Mouse (Mus musculus): ENCODE data around the gene Clip2. TPM values are rescaled to one million over a fixed set of nuclear protein-coding genes. Genes with fewer than 3 reads are reported as not detected.
A peak's percentile ranks its signal among the peaks of the same experiment; 100 is the strongest.

Gene Clip2
- total and polyA plus RNA-seq, 3 experiments: 0.28 to 0.53 (median 0.38) TPM

- no peak for DNase-seq (ENCODE audit: low spot score)
- H3K36me3 ChIP-seq (replicated peaks): no peaks in the 10 kb centered on the region
- TF ChIP-seq TAL1 (conservative IDR thresholded peaks at IDR 0.05; ENCODE audit: low read depth, low read length) (no peak), GATA1 (IDR thresholded peaks at IDR 0.05; ENCODE audit: borderline replicate concordance, low read length) (no peak), CTCF (IDR thresholded peaks at IDR 0.05; ENCODE audit: low read depth, low read length) (no peak)
- H3K4me1 ChIP-seq (ENCODE audit: insufficient read depth, low read depth, low read length): no peaks in the 10 kb centered on the region
- no peak overlapping the region for H3K4me3 ChIP-seq (ENCODE audit: low read depth, low read length)
- ATAC-seq (ENCODE audit: extremely low read depth, insufficient number of reproducible peaks, low FRiP score, poor library complexity, severe bottlenecking): no peak
- no peaks in the 10 kb centered on the region; the same call in 1 of the 2 replicates for H3K9me3 ChIP-seq (replicated peaks)
- H3K27me3 ChIP-seq (ENCODE audit: insufficient read depth, low read length): peaks cover 2% of the 10 kb centered on the region; the same call in 1 of the 2 replicates
These were observed 77.1 kb downstream of the Clip2 start for GRCm38 (mm10) chr5:134475006-134475605.

- ATAC-seq (ENCODE audit: extremely low read depth, insufficient number of reproducible peaks, low FRiP score, poor library complexity, severe bottlenecking): no peak
- Histone ChIP-seq H3K4me3 (ENCODE audit: low read depth, low read length) (no peak overlapping the region), H3K4me1 (ENCODE audit: insufficient read depth, low read depth, low read length) (no peaks in the 10 kb centered on the region)
These were observed 78.3 kb downstream of the Clip2 start for GRCm38 (mm10) chr5:134473902-134474301.

GRCm38 (mm10) chr5:134470538-134471169 lies 81.6 kb downstream of the Clip2 start:
- Histone ChIP-seq H3K36me3 (replicated peaks) (no peaks in the 10 kb centered on the region), H3K4me1 (ENCODE audit: insufficient read depth, low read depth, low read length) (no peaks in the 10 kb centered on the region), H3K4me3 (ENCODE audit: low read depth, low read length) (no peak overlapping the region), H3K9me3 (replicated peaks) (no peaks in the 10 kb centered on the region; the same call in 1 of the 2 replicates), H3K27me3 (ENCODE audit: insufficient read depth, low read length) (peaks cover 13% of the 10 kb centered on the region; the same call in 1 of the 2 replicates)
- no peak for DNase-seq (ENCODE audit: low spot score)
- TF ChIP-seq GATA2 (IDR thresholded peaks at IDR 0.05; ENCODE audit: borderline replicate concordance, low read depth, low read length) (no peak), CTCF (IDR thresholded peaks at IDR 0.05; ENCODE audit: low read depth, low read length) (no peak), GATA1 (IDR thresholded peaks at IDR 0.05; ENCODE audit: borderline replicate concordance, low read length) (no peak), TAL1 (conservative IDR thresholded peaks at IDR 0.05; ENCODE audit: low read depth, low read length) (no peak), POLR2AphosphoS5 (IDR thresholded peaks at IDR 0.05; ENCODE audit: insufficient replicate concordance, low read depth, low read length) (no peak)
- no peak for ATAC-seq (ENCODE audit: extremely low read depth, insufficient number of reproducible peaks, low FRiP score, poor library complexity, severe bottlenecking)

More at GRCm38 (mm10) chr5:134473902-134474301, 78.3 kb downstream of the Clip2 start:
- no peak for DNase-seq (ENCODE audit: low spot score)
- no peak for TF ChIP-seq TAL1 (conservative IDR thresholded peaks at IDR 0.05; ENCODE audit: low read depth, low read length)
- peak; percentile 29 for TF ChIP-seq CTCF (IDR thresholded peaks at IDR 0.05; ENCODE audit: low read depth, low read length)
- Histone ChIP-seq H3K9me3 (replicated peaks) (no peaks in the 10 kb centered on the region; the same call in 1 of the 2 replicates), H3K27me3 (ENCODE audit: insufficient read depth, low read length) (peaks cover 3% of the 10 kb centered on the region; the same call in 1 of the 2 replicates), H3K36me3 (replicated peaks) (no peaks in the 10 kb centered on the region)

- H3K36me3 ChIP-seq (replicated peaks): no peaks in the 10 kb centered on the region
- TF ChIP-seq GATA2 (IDR thresholded peaks at IDR 0.05; ENCODE audit: borderline replicate concordance, low read depth, low read length) (no peak), GATA1 (IDR thresholded peaks at IDR 0.05; ENCODE audit: borderline replicate concordance, low read length) (no peak), TAL1 (conservative IDR thresholded peaks at IDR 0.05; ENCODE audit: low read depth, low read length) (no peak), POLR2AphosphoS5 (IDR thresholded peaks at IDR 0.05; ENCODE audit: insufficient replicate concordance, low read depth, low read length) (no peak), CTCF (IDR thresholded peaks at IDR 0.05; ENCODE audit: low read depth, low read length) (no peak)
- no peak for DNase-seq (ENCODE audit: low spot score)
- H3K9me3 ChIP-seq (replicated peaks): no peaks in the 10 kb centered on the region; the same call in 1 of the 2 replicates
- no peak for ATAC-seq (ENCODE audit: extremely low read depth, insufficient number of reproducible peaks, low FRiP score, poor library complexity, severe bottlenecking)
- H3K27me3 ChIP-seq (ENCODE audit: insufficient read depth, low read length): peaks cover 13% of the 10 kb centered on the region; the same call in 1 of the 2 replicates
- H3K4me1 ChIP-seq (ENCODE audit: insufficient read depth, low read depth, low read length): no peaks in the 10 kb centered on the region
- no peak overlapping the region for H3K4me3 ChIP-seq (ENCODE audit: low read depth, low read length)
These were observed 82.6 kb downstream of the Clip2 start for GRCm38 (mm10) chr5:134469559-134470150.

GRCm38 (mm10) chr5:134468158-134468765 lies 84.0 kb downstream of the Clip2 start:
- no peaks in the 10 kb centered on the region for H3K4me1 ChIP-seq (ENCODE audit: insufficient read depth, low read depth, low read length)
- no peaks in the 10 kb centered on the region for H3K9me3 ChIP-seq (replicated peaks)
- TF ChIP-seq CTCF (IDR thresholded peaks at IDR 0.05; ENCODE audit: low read depth, low read length) (no peak), TAL1 (conservative IDR thresholded peaks at IDR 0.05; ENCODE audit: low read depth, low read length) (no peak), GATA2 (IDR thresholded peaks at IDR 0.05; ENCODE audit: borderline replicate concordance, low read depth, low read length) (no peak), POLR2AphosphoS5 (IDR thresholded peaks at IDR 0.05; ENCODE audit: insufficient replicate concordance, low read depth, low read length) (no peak), GATA1 (IDR thresholded peaks at IDR 0.05; ENCODE audit: borderline replicate concordance, low read length) (no peak)
- peaks cover 11% of the 10 kb centered on the region; the same call in 1 of the 2 replicates for H3K27me3 ChIP-seq (ENCODE audit: insufficient read depth, low read length)
- DNase-seq (ENCODE audit: low spot score) (no peak), ATAC-seq (ENCODE audit: extremely low read depth, insufficient number of reproducible peaks, low FRiP score, poor library complexity, severe bottlenecking) (no peak)
- H3K4me3 ChIP-seq (ENCODE audit: low read depth, low read length): no peak overlapping the region
- H3K36me3 ChIP-seq (replicated peaks): no peaks in the 10 kb centered on the region

GRCm38 (mm10) chr5:134467030-134467549 lies 85.1 kb downstream of the Clip2 start:
- TF ChIP-seq TAL1 (conservative IDR thresholded peaks at IDR 0.05; ENCODE audit: low read depth, low read length) (no peak), POLR2AphosphoS5 (IDR thresholded peaks at IDR 0.05; ENCODE audit: insufficient replicate concordance, low read depth, low read length) (no peak), GATA1 (IDR thresholded peaks at IDR 0.05; ENCODE audit: borderline replicate concordance, low read length) (no peak), GATA2 (IDR thresholded peaks at IDR 0.05; ENCODE audit: borderline replicate concordance, low read depth, low read length) (no peak), CTCF (IDR thresholded peaks at IDR 0.05; ENCODE audit: low read depth, low read length) (no peak)
- no peaks in the 10 kb centered on the region for H3K36me3 ChIP-seq (replicated peaks)
- H3K4me3 ChIP-seq (ENCODE audit: low read depth, low read length): no peak overlapping the region
- no peaks in the 10 kb centered on the region for H3K4me1 ChIP-seq (ENCODE audit: insufficient read depth, low read depth, low read length)
- ATAC-seq (ENCODE audit: extremely low read depth, insufficient number of reproducible peaks, low FRiP score, poor library complexity, severe bottlenecking): no peak
- peaks cover 11% of the 10 kb centered on the region; the same call in 1 of the 2 replicates for H3K27me3 ChIP-seq (ENCODE audit: insufficient read depth, low read length)
- DNase-seq (ENCODE audit: low spot score): no peak
- H3K9me3 ChIP-seq (replicated peaks): no peaks in the 10 kb centered on the region

Measured in G1E (cell line).